Mouse (Mus musculus) lung, postnatal 0 days (tissue): Measurements from ENCODE around the gene Fam129b. TPM values are rescaled to one million over a fixed set of nuclear protein-coding genes. Genes with fewer than 3 reads are reported as not detected.
A peak's percentile ranks its signal among the peaks of the same experiment; 100 is the strongest.

Experiments used
- ATAC-seq: fragments of 200-750 bp; cut with Nextera tagmentation; 2 replicates; pipeline ENCODE4 v1.8.0; 2017; ENCODE audit warnings: moderate library complexity
- DNase-seq: peaks from one replicate; pipeline ENCODE4 v3.0.0-alpha.2; 2016; ENCODE audit warnings: low spot score
- H3K27ac ChIP-seq: fragments of 300-500 bp; sonication (generic); 2 replicates; pipeline ENCODE4 v1.5.1; 2014; ENCODE audit warnings: antibody characterized with exemption, mild to moderate bottlenecking, low read length, mixed read lengths
- H3K27me3 ChIP-seq: fragments of 300-500 bp; sonication (generic); replicated peaks from 2 replicates; pipeline ENCODE4 v1.6.1; 2014; ENCODE audit warnings: low read length, mixed read lengths; ENCODE audit not compliant: insufficient read depth
- H3K36me3 ChIP-seq: fragments of 300-500 bp; sonication (generic); 2 replicates; pipeline ENCODE4 v1.6.1; 2014; ENCODE audit warnings: low read length, mixed read lengths; ENCODE audit not compliant: insufficient read depth
- H3K4me1 ChIP-seq: fragments of 300-500 bp; sonication (generic); 2 replicates; pipeline ENCODE4 v1.6.1; 2014; ENCODE audit warnings: antibody characterized with exemption, low read depth, low read length, mixed read lengths; ENCODE audit not compliant: insufficient read depth
- H3K4me2 ChIP-seq: fragments of 300-500 bp; sonication (generic); replicated peaks from 2 replicates; pipeline ENCODE4 v1.6.1; 2014; ENCODE audit warnings: low read depth, mild to moderate bottlenecking, low read length, moderate library complexity, mixed read lengths
- H3K4me3 ChIP-seq: fragments of 300-500 bp; sonication (generic); 2 replicates; pipeline ENCODE4 v1.5.1; 2014; ENCODE audit warnings: low read depth, low read length
- H3K9ac ChIP-seq: fragments of 300-500 bp; sonication (generic); replicated peaks from 2 replicates; pipeline ENCODE4 v1.6.1; 2014; ENCODE audit warnings: low read depth, mild to moderate bottlenecking
- H3K9me3 ChIP-seq: fragments of 300-500 bp; sonication (generic); 2 replicates; pipeline ENCODE4 v1.6.1; 2016; ENCODE audit warnings: low read length, mixed read lengths
- CTCF ChIP-seq: IDR thresholded peaks from 2 replicates; pipeline ENCODE4 v1.5.1; 2016; ENCODE audit warnings: antibody characterized with exemption, mild to moderate bottlenecking
- EP300 ChIP-seq: IDR thresholded peaks from 2 replicates; pipeline ENCODE4 v1.6.1; 2016; ENCODE audit warnings: antibody characterized with exemption, mild to moderate bottlenecking, control low read depth
- WGBS: fragments of 180-500 bp; shearing (Covaris S2); extraction: QIAGEN DNeasy Blood & Tissue Kit; methylation state at CpG from one replicate; pipeline ENCODE4 v1.1.7; 2014; 5-methylcytosine and 5-hydroxymethylcytosine counted together
- polyA plus RNA-seq: library from polyadenylated mRNA; unstranded; fragments of >200 nt; fragmentation: Nextera tagmentation; extraction: Ambion mirVana; gene quantifications from 2 replicates; pipeline ENCODE4 v1.2.1, GENCODE M21; 2015

Gene Fam129b
- polyA plus RNA-seq: 121 and 150 TPM in 2 replicates

- Histone ChIP-seq H3K9ac (peak within 1 kb of the TSS; percentile 93), H3K4me2 (peak within 1 kb of the TSS; percentile 88), H3K4me1 (peaks cover 34% of the 10 kb centered on the region), H3K9me3 (no peaks in the 10 kb centered on the region), H3K27ac (peak within 1 kb of the TSS; percentile 96), H3K4me3 (peak within 1 kb of the TSS; percentile 91), H3K27me3 (no peaks in the 10 kb centered on the region), H3K36me3 (no peaks in the 10 kb centered on the region)
- peak; percentile 69 for TF ChIP-seq EP300
- no peak for TF ChIP-seq CTCF
- under 1% methylated on average over 51 of the region's 68 CpGs for WGBS
- peak; percentile 63 for ATAC-seq
- peak; percentile 92 for DNase-seq
Observed at GRCm38 (mm10) chr2:32875675-32876489, at the start of gene Fam129b. Gene Fam129b (plus strand): TSS chr2:32876114.

DNA sequence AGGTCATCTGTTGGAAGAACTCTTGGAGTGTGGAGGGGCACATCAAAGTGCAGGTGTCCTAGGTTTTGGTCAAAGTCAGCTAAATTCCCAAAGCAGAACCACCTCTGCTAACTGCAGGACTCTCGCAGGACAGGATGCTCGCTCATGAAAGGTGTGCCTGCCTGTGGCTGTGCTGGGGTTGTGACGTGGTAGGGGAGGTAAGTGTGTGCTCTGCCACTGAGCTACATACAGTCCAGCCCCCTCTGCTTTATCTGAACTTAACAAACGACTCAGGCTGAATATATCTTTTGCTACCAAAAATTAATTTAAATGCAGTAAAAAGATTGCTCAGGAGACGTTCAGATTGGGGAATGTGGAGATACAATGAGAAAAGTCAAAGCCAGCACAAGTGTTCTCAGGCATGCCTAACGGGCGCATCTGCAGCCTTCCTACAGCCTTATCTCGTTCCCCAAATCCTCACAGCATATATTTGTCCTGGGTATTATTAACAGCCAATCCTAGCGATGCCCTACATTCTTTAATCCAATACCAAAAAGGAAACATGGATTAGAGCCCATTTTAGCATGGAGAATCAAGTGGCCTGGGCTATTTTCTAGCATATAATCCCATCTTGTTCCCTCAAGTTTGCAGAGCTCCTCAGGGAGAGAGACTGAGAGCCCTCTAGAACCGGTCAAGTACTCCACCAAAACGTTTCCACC, 46.8 kb upstream of the Fam129b start:
- no peaks in the 10 kb centered on the region for H3K27me3 ChIP-seq
- WGBS: 57% methylated on average over 11 of the region's 11 CpGs
- no peaks in the 10 kb centered on the region for H3K9me3 ChIP-seq
- H3K9ac ChIP-seq: no peak overlapping the region
- H3K4me3 ChIP-seq: no peak overlapping the region
- no peaks in the 10 kb centered on the region for H3K36me3 ChIP-seq
- H3K27ac ChIP-seq: no peak overlapping the region
- H3K4me1 ChIP-seq: peaks cover 11% of the 10 kb centered on the region
- ATAC-seq (no peak), DNase-seq (no peak)
- TF ChIP-seq CTCF (no peak), EP300 (no peak)
- H3K4me2 ChIP-seq: no peak overlapping the region

DNA sequence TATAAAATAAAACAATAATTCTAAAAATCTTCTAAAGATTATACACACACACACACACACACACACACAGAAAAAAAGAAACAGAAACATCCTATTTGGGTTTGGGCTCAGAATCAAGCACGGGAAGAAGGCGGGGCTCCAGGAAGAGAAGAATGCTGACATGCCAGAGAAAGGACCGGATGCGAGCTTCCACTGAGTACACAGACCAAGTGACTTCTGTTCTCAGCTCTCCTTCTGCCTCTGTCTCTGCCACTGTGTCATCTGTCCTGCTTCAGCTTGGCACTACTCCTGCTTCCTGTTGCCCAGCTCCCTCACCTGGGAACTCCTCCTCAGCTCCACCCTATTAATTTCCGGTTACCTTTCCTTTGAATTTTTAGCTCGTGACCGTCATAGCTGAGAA, 41.4 kb upstream of the Fam129b start:
- Histone ChIP-seq H3K36me3 (no peaks in the 10 kb centered on the region), H3K27me3 (no peaks in the 10 kb centered on the region), H3K4me3 (0 out of 2 replicates have a peak overlapping the region, but pooled peaks have one; percentile 5), H3K9ac (no peak overlapping the region), H3K4me2 (peak overlapping the region; percentile 35), H3K4me1 (peaks cover 15% of the 10 kb centered on the region), H3K27ac (peak overlapping the region; percentile 74), H3K9me3 (no peaks in the 10 kb centered on the region)
- DNase-seq (peak; percentile 82), ATAC-seq (peak; percentile 85)
- WGBS: 7% methylated on average over 7 of the region's 7 CpGs
- peak; percentile 56 for TF ChIP-seq EP300
- no peak for TF ChIP-seq CTCF

- Histone ChIP-seq H3K36me3 (no peaks in the 10 kb centered on the region), H3K27me3 (no peaks in the 10 kb centered on the region), H3K4me1 (peaks cover 15% of the 10 kb centered on the region), H3K4me2 (no peak overlapping the region), H3K27ac (peak overlapping the region; percentile 74), H3K4me3 (no peak overlapping the region), H3K9ac (no peak overlapping the region), H3K9me3 (no peaks in the 10 kb centered on the region)
- TF ChIP-seq EP300 (no peak), CTCF (no peak)
- DNase-seq: no peak
- ATAC-seq: no peak
Observed at GRCm38 (mm10) chr2:32835588-32835987, 40.3 kb upstream of the Fam129b start.

DNA sequence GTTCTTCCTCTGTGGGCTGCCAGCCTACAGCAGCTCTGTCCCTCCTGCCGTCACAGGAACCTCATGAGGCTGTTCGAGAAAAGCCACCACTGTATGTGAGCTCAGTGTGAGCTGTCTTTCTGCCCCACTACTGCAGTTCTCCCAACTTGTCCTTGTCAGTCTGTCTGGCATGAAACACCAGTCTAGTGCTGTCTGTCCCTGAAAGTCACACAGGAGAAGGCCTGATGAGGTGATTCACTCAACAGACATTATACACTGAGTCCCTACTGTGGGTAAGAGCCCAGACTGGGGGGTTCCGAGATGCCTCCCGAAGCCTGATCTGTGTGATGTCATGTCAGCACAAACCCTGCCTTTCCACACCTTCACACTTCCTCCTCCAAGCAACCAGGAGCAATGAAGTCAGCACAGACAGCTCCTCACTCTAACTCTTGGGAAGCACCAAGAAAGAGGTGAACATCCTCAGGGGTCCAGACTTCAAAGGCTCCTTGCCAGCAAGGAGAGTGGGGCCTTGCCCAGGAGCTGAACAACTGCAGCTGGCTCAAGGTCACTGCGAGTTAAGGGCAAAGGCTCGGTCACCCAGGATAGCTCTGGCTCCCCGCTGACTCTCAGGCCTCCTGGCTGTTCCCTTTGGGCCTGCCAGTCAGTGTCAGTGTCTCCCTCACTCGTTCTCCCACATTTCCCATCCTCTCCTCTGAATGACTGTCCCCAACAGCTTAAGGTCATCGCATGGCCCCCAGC, 37.6 kb upstream of the Fam129b start:
- Histone ChIP-seq H3K4me1 (peaks cover 15% of the 10 kb centered on the region), H3K9ac (no peak overlapping the region), H3K4me2 (no peak overlapping the region), H3K36me3 (no peaks in the 10 kb centered on the region), H3K27me3 (no peaks in the 10 kb centered on the region), H3K27ac (no peak overlapping the region), H3K9me3 (no peaks in the 10 kb centered on the region), H3K4me3 (no peak overlapping the region)
- no peak for TF ChIP-seq EP300
- no peak for TF ChIP-seq CTCF
- DNase-seq (no peak), ATAC-seq (no peak)
- WGBS: 63% methylated on average over 9 of the region's 9 CpGs

GRCm38 (mm10) chr2:32839261-32839660, 36.7 kb upstream of the Fam129b start:
- Histone ChIP-seq H3K27ac (no peak overlapping the region), H3K4me2 (no peak overlapping the region), H3K4me1 (peaks cover 8% of the 10 kb centered on the region), H3K9me3 (no peaks in the 10 kb centered on the region), H3K9ac (no peak overlapping the region), H3K36me3 (no peaks in the 10 kb centered on the region), H3K27me3 (no peaks in the 10 kb centered on the region), H3K4me3 (no peak overlapping the region)
- TF ChIP-seq CTCF (no peak), EP300 (no peak)
- ATAC-seq: no peak
- WGBS: 38% methylated on average over 2 of the region's 2 CpGs
- DNase-seq: no peak
